Mouse (Mus musculus) telencephalon, adult 2 months (tissue): ENCODE data around the gene Hspg2.

Experiments
- DNase-seq: peaks from one replicate; pipeline ENCODE4 v3.0.0-alpha.2; 2011; ENCODE audit warnings: low read depth, low spot score

Hspg2 gene

GRCm38 (mm10) chr4:137480993-137481340 is 12.4 kb downstream of the Hspg2 start:
- DNase-seq: no peak

GRCm38 (mm10) chr4:137481381-137482030 is 12.9 kb downstream of the Hspg2 start:
- no peak for DNase-seq

GRCm38 (mm10) chr4:137483871-137484270 is 15.3 kb downstream of the Hspg2 start:
- DNase-seq: no peak

- no peak for DNase-seq
These were observed 16.0 kb downstream of the Hspg2 start for GRCm38 (mm10) chr4:137484586-137484985.

DNA sequence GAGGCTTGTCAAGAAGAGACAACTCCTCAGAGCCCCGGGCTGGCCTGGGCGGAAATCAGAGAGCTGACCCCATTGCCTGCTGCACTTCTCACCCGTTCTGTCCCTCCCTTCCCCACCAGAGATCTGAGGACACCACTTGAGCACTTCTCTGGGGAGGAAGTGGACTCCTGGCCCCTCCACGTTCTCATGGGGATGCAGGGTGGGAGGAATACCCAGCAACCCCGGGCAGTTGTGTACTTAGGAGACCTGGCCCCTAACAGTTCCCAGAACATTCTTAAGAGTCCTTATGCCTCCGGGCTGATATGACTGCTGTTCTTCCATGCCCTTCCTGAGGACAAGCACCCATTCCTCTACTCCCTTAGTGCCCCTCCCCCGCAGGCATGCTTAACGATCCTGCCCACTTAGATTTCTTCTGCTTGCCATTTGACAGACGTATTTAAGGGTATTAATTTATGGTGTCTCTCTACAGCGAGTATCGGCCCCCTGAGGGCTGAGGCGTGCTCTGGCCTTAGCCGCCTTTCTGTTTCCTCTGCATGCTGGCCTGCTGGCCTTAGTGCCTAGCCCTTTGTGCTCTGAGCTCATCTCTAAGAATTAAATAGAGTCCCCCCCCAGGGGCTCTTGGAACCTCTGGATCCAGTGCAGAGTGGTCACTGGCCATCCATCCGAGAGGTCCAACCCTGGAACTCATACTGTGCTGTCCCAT is 16.8 kb downstream of the Hspg2 start:
- no peak for DNase-seq

DNA sequence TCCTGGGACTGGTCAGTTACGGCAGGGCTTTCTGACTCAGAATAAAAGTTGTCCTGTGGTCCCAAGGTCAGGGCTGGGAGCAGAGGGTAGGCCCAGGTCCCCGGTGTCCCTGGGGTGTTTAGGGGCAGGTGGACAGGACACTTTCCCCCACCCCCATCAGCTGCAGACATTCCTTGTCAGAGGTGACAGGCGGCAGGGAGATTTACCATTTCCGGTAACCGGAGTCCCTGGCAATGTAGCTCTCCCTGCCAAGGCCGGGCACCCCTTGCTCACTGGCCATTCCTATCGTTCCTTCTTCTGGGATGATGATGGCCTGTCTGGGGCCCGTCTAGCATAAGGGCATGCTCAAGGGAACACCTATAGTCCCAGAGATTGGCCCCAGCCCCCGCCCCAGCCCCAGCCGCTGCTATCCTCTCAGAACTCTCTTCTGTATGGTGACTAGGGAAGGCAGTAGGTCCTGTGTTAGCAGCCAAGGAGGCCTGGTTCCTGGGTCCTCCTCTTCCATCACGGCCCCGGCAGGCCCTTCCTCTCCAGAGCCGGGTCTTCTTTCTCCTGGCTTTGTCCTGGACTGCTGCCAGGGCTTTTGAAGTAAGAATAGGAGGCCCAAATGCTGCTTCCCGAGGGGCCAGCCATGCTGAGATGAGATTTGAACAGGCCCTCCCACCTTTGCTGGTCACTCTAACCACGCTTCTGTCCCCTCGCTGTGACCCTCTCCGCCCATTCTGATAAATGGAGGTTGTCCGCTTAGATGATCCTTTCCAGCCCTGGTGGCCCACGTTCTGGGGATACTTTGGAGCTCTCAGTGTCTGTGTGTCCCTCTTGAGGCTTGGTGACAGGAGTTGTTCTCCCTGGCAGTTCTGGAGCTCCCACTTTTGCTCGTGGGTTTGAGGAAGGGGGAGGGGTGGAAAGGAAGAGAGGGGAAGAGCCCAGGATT is 17.8 kb downstream of the Hspg2 start:
- DNase-seq: no peak

GRCm38 (mm10) chr4:137487286-137488000 is 18.9 kb downstream of the Hspg2 start:
- no peak for DNase-seq

- no peak for DNase-seq
These were observed 19.5 kb downstream of the Hspg2 start for GRCm38 (mm10) chr4:137488038-137488437.

GRCm38 (mm10) chr4:137488571-137489303 is 20.2 kb downstream of the Hspg2 start:
- DNase-seq: no peak

- no peak for DNase-seq
These were observed 21.4 kb downstream of the Hspg2 start for GRCm38 (mm10) chr4:137489996-137490395.

DNA sequence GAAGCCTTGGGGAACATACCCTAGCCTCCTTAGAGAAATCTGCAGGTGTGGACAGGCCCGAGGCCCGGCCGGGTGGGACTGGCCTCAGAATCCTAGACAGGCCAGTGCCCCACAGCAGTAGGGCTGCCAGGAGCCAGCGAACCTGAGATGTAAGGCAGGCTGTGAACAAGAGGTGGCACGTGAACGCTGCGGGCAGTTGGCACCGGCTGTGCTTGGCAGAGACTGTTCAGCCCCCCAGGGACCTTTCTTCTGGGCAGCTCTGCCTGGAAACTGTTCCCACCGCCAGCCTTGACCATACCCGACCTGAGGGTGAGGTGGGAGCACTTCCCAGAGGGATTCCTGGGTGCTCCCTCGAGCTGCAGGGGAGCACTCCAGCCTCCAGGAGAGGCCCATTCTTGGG is 24.0 kb downstream of the Hspg2 start:
- DNase-seq: no peak

- DNase-seq: no peak
These were observed 24.6 kb downstream of the Hspg2 start for GRCm38 (mm10) chr4:137493187-137493586.

DNA sequence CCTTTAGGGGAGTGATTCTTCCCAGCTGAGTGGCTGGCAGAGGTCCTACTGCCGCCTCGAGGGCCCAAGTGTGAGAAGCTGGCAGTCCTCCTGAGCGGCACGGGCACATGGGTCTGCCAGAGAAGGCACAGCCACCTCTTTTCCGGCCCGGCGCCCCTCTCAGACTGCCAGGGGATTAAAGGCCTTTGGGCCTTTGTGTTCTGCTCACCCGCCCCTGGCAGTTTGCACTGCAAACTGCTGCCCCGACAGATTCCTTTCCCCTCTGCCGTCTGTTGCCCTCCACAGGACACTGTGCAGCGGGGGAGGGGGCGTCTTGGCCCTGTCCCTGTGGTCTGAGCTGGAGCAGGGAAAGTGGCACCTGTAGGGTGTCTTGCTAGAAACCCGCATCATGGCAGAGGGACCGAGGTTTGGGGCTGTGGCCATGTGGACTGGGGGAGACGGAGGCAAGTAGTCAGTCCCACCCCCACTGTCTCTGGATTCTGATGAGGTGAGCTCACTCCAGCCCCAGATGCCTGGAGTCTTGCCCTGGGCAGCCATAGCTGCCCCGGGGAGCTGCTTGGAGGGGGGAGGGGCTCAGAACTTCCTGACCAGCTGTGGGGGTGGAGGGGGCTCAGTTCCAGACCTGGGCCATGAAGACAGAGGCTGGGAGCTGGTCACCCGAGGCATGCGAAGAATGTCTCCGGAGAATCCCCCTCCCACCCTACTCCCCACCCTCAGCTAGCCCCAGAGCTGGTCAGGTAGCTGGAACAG is 26.4 kb downstream of the Hspg2 start:
- DNase-seq: no peak

DNA sequence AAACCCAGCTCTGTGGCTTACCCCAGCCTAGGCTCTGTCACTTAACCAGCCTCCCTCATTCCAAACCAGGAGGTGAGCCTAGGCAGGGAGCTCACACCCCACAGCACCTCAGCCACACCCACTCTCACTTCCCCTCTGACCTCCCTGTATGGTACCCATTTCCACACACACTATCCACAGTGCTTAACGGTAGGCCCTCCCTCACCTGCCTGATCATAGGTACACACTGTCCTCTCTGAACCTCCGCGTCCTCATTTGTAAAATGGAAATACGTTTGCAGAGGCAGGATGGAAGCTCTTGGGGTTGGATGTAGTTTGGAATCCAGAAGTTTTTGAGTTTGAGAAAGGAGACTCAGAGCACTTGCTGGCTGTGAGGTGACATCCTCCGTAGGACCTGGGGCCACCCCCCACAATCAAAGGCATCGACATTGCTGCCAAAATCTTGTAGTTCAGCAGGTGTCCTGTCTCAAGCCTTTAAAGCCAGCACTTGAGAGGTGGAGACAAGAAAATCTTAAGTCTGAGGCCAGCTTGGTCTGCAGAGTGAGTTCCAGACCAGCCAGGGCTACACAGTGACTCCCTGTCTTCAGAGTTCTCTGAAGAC is 27.0 kb downstream of the Hspg2 start:
- DNase-seq: no peak

DNA sequence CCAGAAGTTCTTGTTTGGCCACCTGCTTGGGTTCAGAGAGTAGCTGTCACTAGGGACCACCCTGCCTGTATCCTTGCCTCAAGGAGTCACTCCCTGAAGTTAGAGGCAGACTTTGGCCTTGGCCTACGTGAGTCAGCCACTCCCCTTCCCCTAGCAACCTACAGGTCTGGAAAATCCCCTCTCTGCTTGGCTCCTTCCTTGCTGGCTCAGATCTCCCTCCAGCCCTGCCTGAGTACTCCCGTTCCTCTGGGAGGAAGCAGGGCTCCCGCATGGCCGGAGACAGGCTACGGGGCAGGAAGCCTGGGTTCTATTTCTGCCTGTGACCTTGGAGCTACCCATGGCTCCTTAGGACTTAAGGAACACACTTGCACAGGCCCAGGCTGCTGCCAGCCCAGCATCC is 28.8 kb downstream of the Hspg2 start:
- DNase-seq: no peak

- no peak for DNase-seq
These were observed 29.5 kb downstream of the Hspg2 start for GRCm38 (mm10) chr4:137497892-137498722.

DNA sequence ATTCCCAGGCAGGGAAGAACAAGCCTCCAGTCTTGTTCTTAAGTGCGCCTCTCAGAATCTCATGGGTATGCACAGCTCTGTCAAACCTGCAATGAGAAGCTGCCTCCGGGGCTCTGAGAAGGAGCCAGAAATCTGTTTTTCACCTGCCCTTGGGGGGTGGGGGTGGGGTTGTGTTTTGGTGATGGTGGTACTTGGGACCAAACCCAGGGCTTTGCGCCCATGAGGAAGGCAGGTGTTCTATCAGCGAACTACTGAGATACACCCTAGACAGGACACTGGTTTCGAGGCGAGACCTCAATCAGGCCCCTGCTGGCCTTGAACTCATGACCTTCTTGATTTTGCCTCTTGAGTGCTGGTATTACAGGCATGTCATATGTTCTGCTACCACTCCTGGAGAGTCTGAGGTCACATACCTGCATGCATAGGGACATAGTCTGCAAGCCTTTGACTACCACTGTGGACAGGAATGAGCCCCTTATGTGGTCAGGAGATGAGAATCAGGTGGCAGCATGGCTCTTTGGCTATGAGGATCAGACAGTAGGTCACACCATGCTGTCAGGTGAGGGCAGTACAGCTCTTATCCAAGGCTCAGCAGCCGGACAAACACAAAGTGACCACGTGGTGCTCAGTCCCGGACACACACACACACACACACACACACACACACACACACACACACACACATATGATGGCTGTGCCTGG is 30.5 kb downstream of the Hspg2 start:
- DNase-seq: no peak

- no peak for DNase-seq
These were observed 31.6 kb downstream of the Hspg2 start for GRCm38 (mm10) chr4:137500149-137500548.
